Mouse (Mus musculus) Patski (cell line): ENCODE measurements around the gene Lrrc42. TPM values are rescaled to one million over a fixed set of nuclear protein-coding genes. Genes with fewer than 3 reads are reported as not detected.

ENCODE experiments used
- ATAC-seq: fragments of 100-300 bp; one replicate; pipeline ENCODE4 v1.8.0; 2021
- CTCF ChIA-PET: fragments of 350-600 bp; sonication (Branson Sonifier 250); formaldehyde crosslinking; loops from one replicate; lab custom pipeline; 2022; ENCODE audit warnings: inconsistent platforms; lab: Charles Lee
- POLR2A ChIA-PET: fragments of 350-600 bp; sonication (Branson Sonifier 250); formaldehyde crosslinking; loops from one replicate; lab custom pipeline; 2022; ENCODE audit warnings: antibody characterized with exemption, inconsistent platforms; lab: Charles Lee
- DNase-seq: peaks from one replicate; pipeline ENCODE4 v3.0.0-alpha.2; 2011; ENCODE audit warnings: low read depth, low spot score
- H3K27me3 ChIP-seq: fragments of 371-371 bp; one replicate; pipeline ENCODE4 v1.5.1; 2021
- CTCF ChIP-seq: fragments of 100-300 bp; IDR thresholded peaks from one replicate; pipeline ENCODE4 v1.5.1; 2021
- in situ Hi-C: fragments of 300-500 bp; cut with MboI; formaldehyde crosslinking; loops from 3 replicates; pipeline ENCODE4 v1.11.1; 2018; ENCODE audit warnings: low pct_unique_long_range_greater_than_20kb, mixed read lengths
- polyA plus RNA-seq: library from polyadenylated mRNA; unstranded; gene quantifications from one replicate; pipeline ENCODE4 v1.2.3, GENCODE M21; 2021

Gene Lrrc42
- 69.2 TPM for polyA plus RNA-seq

DNA sequence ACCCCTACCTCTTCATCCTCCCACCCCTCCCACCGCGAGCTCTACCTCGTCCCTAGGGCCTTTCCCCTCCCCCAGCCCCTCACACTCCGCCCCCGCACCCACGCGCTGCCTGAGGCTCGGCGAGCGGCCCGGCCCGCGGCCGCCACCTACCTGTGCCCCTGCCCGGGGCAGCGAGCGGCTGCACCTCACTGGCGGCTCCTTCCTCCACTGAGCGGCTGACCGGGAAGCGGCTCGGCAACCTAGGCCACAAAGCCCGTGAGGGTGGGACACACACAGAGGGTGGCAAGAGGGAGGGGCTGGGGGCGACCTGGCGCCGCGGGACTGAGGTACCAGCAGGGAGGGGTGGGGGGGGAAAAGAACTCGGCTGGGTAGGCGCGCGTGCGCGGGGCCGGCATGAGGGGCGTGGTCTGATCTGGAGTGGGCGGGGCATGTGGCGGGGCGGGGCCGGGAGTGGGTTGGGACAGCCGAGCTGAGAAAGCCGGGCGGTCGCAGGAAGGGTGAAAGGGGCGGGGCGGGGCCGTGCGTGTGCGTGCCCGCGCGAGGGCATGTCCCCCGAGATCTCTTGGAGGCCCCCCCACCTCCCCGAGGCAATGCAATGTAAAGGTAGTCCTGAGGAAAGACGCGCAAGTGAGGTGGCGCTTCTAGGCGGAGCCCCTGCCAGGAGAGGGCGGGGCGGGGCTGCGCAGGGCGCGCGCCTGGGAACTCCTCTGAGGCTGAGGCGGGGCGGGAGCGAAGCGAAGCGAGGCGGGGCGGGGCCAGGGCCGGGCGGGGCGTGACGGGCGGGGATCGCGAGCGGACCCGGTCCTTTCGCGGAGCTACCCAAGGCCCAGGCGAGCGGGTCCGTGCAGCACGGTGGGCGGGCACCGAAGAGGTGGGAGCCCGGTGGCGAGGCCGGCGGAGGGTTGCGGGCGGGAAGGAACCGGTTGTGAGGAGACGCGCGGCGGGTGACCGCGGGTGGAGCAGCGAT lies at the start of gene Lrrc42, which contains the start of gene Hspb11:
Lrrc42 (minus strand) TSS at position 408 of the 967 bp plus-strand sequence.
Hspb11 (plus strand) TSS at position 469 of the 967 bp plus-strand sequence.
- ChIA-PET POLR2A (no interaction called here), CTCF (interaction anchor here (1.9 kb wide), 1 partner anchor 10 kb away, joined by 6 read pairs; no protein-coding TSS in a partner anchor)
- H3K27me3 ChIP-seq, result no peaks in the 10 kb centered on the region
- peak; percentile 69 for TF ChIP-seq CTCF
- peak; percentile 69 for DNase-seq
- in situ Hi-C loops, result no loop called here
- ATAC-seq, result peak; percentile 96

- TF ChIP-seq CTCF, result no peak
- ChIA-PET POLR2A (no interaction called here), CTCF (no interaction called here)
- H3K27me3 ChIP-seq, result no peaks in the 10 kb centered on the region
- ATAC-seq, result no peak
- no peak for DNase-seq
- in situ Hi-C loops, result no loop called here
Measured at GRCm38 (mm10) chr4:107302832-107303231, 49.5 kb upstream of the Lrrc42 start.

GRCm38 (mm10) chr4:107302221-107302620 lies 48.9 kb upstream of the Lrrc42 start:
- ChIA-PET CTCF (no interaction called here), POLR2A (no interaction called here)
- in situ Hi-C loops, result no loop called here
- DNase-seq (no peak), ATAC-seq (no peak)
- H3K27me3 ChIP-seq, result no peaks in the 10 kb centered on the region
- TF ChIP-seq CTCF, result no peak

- in situ Hi-C loops, result no loop called here
Measured at GRCm38 (mm10) chr4:107300902-107301555, 47.7 kb upstream of the Lrrc42 start.

GRCm38 (mm10) chr4:107300371-107300770 lies 47.0 kb upstream of the Lrrc42 start:
- DNase-seq (no peak), ATAC-seq (no peak)
- TF ChIP-seq CTCF, result no peak
- no peaks in the 10 kb centered on the region for H3K27me3 ChIP-seq
- ChIA-PET POLR2A (no interaction called here), CTCF (no interaction called here)
- in situ Hi-C loops, result no loop called here

More at GRCm38 (mm10) chr4:107300902-107301555, 47.7 kb upstream of the Lrrc42 start:
- no peaks in the 10 kb centered on the region for H3K27me3 ChIP-seq
- ChIA-PET POLR2A (no interaction called here), CTCF (no interaction called here)
- no peak for DNase-seq
- no peak for TF ChIP-seq CTCF
- ATAC-seq, result no peak

GRCm38 (mm10) chr4:107299779-107300340 lies 46.5 kb upstream of the Lrrc42 start:
- CTCF ChIA-PET, result no interaction called here
- ATAC-seq (no peak), DNase-seq (no peak)
- no peaks in the 10 kb centered on the region for H3K27me3 ChIP-seq
- POLR2A ChIA-PET, result no interaction called here
- in situ Hi-C loops, result no loop called here
- no peak for TF ChIP-seq CTCF

DNA sequence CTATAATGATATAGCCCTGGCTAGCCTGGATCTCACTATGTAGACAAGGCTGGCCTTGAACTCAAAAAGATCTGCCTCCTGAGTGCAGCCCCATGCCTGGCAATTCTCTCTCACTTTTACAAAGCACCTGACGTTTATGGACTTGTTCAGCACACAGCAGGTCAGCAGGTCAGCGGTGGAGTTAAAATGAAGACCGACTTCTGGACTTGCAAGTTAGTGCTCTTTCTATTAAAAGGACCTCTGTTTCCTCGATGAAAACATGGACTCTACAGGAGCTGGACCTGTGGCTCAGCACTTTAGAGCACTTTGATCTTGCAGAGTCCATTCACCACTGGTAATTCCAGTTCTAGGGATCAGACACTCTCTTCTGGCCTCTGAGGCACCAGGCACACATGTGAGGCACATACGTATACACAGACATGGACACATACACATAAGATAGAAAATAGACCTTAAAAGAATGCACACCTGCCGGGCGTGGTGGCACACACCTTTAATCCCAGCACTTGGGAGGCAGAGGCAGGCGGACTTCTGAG lies 44.8 kb upstream of the Lrrc42 start:
- in situ Hi-C loops, result no loop called here
- CTCF ChIA-PET, result no interaction called here
- H3K27me3 ChIP-seq, result no peaks in the 10 kb centered on the region
- POLR2A ChIA-PET, result no interaction called here
- ATAC-seq, result no peak
- no peak for TF ChIP-seq CTCF
- no peak for DNase-seq

- DNase-seq (no peak), ATAC-seq (no peak)
- ChIA-PET CTCF (no interaction called here), POLR2A (interaction anchor here (1.6 kb wide), 1 partner anchor 21 kb away, joined by 3 read pairs; no protein-coding TSS in a partner anchor)
- TF ChIP-seq CTCF, result no peak
- no peaks in the 10 kb centered on the region for H3K27me3 ChIP-seq
- in situ Hi-C loops, result no loop called here
Measured at GRCm38 (mm10) chr4:107292273-107292662, 38.9 kb upstream of the Lrrc42 start.

DNA sequence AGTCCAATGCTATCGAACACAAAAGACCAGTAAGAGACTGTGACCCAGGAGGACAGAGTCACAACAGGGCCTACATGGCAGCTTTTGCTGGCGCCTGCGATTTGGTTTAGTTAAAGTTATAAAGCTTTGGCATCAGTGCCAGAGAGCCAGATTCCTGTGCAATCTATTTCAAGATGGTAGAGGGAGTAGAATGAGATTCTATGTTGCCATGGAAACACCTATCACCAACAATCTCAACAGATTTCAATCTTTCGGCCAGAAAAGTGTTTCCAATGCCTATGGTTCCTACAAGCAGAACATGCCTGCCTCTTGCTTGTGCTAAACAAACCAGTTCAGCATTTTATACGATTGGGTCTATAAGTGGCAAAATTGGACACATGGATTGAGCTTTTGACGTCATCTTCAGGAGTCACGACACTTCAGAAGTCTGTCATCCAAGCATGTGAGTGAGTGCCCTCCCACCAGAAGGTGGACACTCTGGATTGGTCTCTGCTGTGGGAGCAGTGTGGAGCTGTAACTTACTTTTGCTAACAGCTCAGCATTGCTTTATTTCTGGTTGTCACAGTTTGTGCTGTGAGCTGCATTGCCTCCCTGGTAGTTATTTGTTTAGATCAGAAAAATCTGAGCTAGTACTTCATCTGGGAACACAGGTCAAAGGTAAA lies 38.4 kb upstream of the Lrrc42 start:
- DNase-seq, result no peak
- ChIA-PET POLR2A (interaction anchor here (1.6 kb wide), 1 partner anchor 20 kb away, joined by 3 read pairs; no protein-coding TSS in a partner anchor), CTCF (interaction anchor here (1.8 kb wide), 1 partner anchor 12 kb away, joined by 5 read pairs; no protein-coding TSS in a partner anchor)
- ATAC-seq, result no peak
- in situ Hi-C loops, result no loop called here
- no peaks in the 10 kb centered on the region for H3K27me3 ChIP-seq
- TF ChIP-seq CTCF, result no peak

- ChIA-PET CTCF (no interaction called here), POLR2A (interaction anchor here (0.7 kb wide), 1 partner anchor 562 kb away, joined by 3 read pairs; no protein-coding TSS in a partner anchor)
- H3K27me3 ChIP-seq, result no peaks in the 10 kb centered on the region
- ATAC-seq (no peak), DNase-seq (no peak)
- in situ Hi-C loops, result no loop called here
- no peak for TF ChIP-seq CTCF
Measured at GRCm38 (mm10) chr4:107287517-107287916, 34.2 kb upstream of the Lrrc42 start.
